Comparison of ENCODE assay signal across 8 mouse cellular contexts in the genomic region with DNA sequence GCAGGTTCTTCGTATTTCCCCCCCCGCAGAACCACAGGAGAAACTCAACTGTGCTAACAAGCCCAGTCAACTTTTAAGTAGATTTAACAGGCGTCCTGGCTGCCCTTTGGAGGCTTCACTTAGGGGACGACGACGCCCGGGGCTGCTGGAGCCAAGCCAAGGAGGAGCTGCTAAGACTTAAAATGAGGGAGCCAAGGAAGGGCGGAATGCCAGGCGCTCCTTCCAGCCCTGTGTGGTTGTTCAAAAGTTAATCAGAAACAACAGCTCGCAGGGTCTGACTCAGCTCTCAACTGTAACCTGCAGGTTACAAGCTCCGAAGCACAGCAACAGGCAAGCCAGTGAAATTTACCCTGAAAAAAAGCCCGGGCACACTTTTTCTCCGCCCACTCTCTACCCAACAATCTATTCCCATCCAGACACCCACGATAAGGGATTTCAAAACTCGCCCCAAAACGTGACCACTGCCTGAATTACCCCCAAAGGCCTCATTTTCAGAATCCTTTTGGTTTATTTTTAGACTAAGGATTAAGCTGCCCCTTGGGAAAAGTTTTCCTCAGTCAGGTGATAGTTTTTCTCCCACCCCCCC. TPM values are rescaled to one million over a fixed set of nuclear protein-coding genes. Genes with fewer than 3 reads are reported as not detected.
A peak's percentile ranks its signal among the peaks of the same experiment; 100 is the strongest.
DNase-seq lines count a peak whose midpoint lies in the region; ATAC-seq and TF ChIP-seq lines count a peak whose summit lies in the region.

No protein-coding gene starts in this region.

- no peak for TF ChIP-seq POLR2A in liver, adult 2 months (IDR thresholded peaks at IDR 0.05; ENCODE audit: extremely low read depth, insufficient read depth, low read length)
- peak; percentile 27 for TF ChIP-seq POLR2A in myocyte (IDR thresholded peaks at IDR 0.05; ENCODE audit: insufficient read length, low read depth)

- H3K27me3 ChIP-seq in embryonic facial prominence, embryonic 14.5 days (replicated peaks; ENCODE audit: control insufficient read depth, insufficient read depth, low read length): no peaks in the 10 kb centered on the region
- H3K27me3 ChIP-seq in liver, adult 2 months (ENCODE audit: control insufficient read depth, insufficient read depth, low read length): no peaks in the 10 kb centered on the region
- no peaks in the 10 kb centered on the region for H3K27me3 ChIP-seq in myocyte (ENCODE audit: control insufficient read depth, insufficient read depth, insufficient read length)
- H3K27me3 ChIP-seq in splenic B cell, adult 2 months (ENCODE audit: control insufficient read depth, insufficient read depth, low read length, poor library complexity, severe bottlenecking): no peaks in the 10 kb centered on the region; the same call in 1 of the 2 replicates

- TF ChIP-seq CTCF in liver, adult 2 months (IDR thresholded peaks at IDR 0.05; ENCODE audit: low read depth, low read length): no peak

- H3K79me2 ChIP-seq in liver, adult 2 months (ENCODE audit: control insufficient read depth, insufficient read depth, low read length): peaks cover 19% of the 10 kb centered on the region
- H3K79me2 ChIP-seq in myocyte (ENCODE audit: control insufficient read depth, insufficient read depth): peaks cover 38% of the 10 kb centered on the region

- H3ac ChIP-seq in myocyte (ENCODE audit: control insufficient read depth, insufficient read length): no peak overlapping the region

- no peaks in the 10 kb centered on the region for H3K9me3 ChIP-seq in embryonic facial prominence, embryonic 14.5 days (ENCODE audit: control insufficient read depth, low read length)

- ATAC-seq in embryonic facial prominence, embryonic 14.5 days (ENCODE audit: low read depth): peak; percentile 16; the same call in 1 of the 2 replicates

- H3K4me3 ChIP-seq in embryonic facial prominence, embryonic 14.5 days (ENCODE audit: low read depth, low read length): peak overlapping the region; percentile 88
- H3K4me3 ChIP-seq in liver, adult 2 months (ENCODE audit: insufficient read depth, low read depth, low read length): peak overlapping the region; percentile 64
- peak overlapping the region; percentile 35 for H3K4me3 ChIP-seq in myocyte

- 0% methylated on average over 16 of the region's 16 CpGs for WGBS in embryonic facial prominence, embryonic 14.5 days
- under 1% methylated on average over 16 of the region's 16 CpGs for WGBS in liver, adult 2 months

- H3K9ac ChIP-seq in embryonic facial prominence, embryonic 14.5 days (ENCODE audit: low read depth, low read length): peak overlapping the region; percentile 77
- peak overlapping the region; percentile 71 for H3K9ac ChIP-seq in liver, adult 2 months (ENCODE audit: low read depth, low read length)

- no peaks in the 10 kb centered on the region for H3K36me3 ChIP-seq in embryonic facial prominence, embryonic 14.5 days (ENCODE audit: control insufficient read depth, insufficient read depth, low read length)
- no peaks in the 10 kb centered on the region for H3K36me3 ChIP-seq in liver, adult 2 months (ENCODE audit: control insufficient read depth, insufficient read depth, low read length)
- no peaks in the 10 kb centered on the region for H3K36me3 ChIP-seq in myocyte (ENCODE audit: control insufficient read depth, insufficient read depth)
- H3K36me3 ChIP-seq in splenic B cell, adult 2 months (ENCODE audit: control insufficient read depth, insufficient read depth, low read length, poor library complexity, severe bottlenecking): no peaks in the 10 kb centered on the region

- H3K4me2 ChIP-seq in embryonic facial prominence, embryonic 14.5 days (ENCODE audit: low read depth, low read length): peak overlapping the region; percentile 65
- peak overlapping the region; percentile 100 for H3K4me2 ChIP-seq in myocyte (ENCODE audit: low read depth)

- peak; percentile 39 to 54 for DNase-seq in left cerebral cortex, adult 18-20 months (ENCODE audit: low spot score in 2 of 2)
- DNase-seq in left cerebral cortex, adult 11 months (ENCODE audit: low spot score): no peak
- peak; percentile 92 for DNase-seq in embryonic facial prominence, embryonic 14.5 days (ENCODE audit: low spot score)
- DNase-seq in heart, adult 18-20 months: peak; percentile 69 to 79
- peak; percentile 89 for DNase-seq in kidney, adult 18-20 months
- peak; percentile 75 for DNase-seq in liver, adult 2 months (ENCODE audit: extremely low read depth, low read depth, low spot score)
- DNase-seq in splenic B cell, adult 2 months (ENCODE audit: low read depth, low spot score): peak; percentile 30

- peaks cover 18% of the 10 kb centered on the region for H3K4me1 ChIP-seq in embryonic facial prominence, embryonic 14.5 days (ENCODE audit: control insufficient read depth, insufficient read depth, low read length)
- H3K4me1 ChIP-seq in liver, adult 2 months (ENCODE audit: control insufficient read depth, insufficient read depth, low read length): peaks cover 17% of the 10 kb centered on the region

- peak overlapping the region; percentile 98 for H3K27ac ChIP-seq in embryonic facial prominence, embryonic 14.5 days (replicated peaks; ENCODE audit: low read depth, low read length)
- H3K27ac ChIP-seq in liver, adult 2 months (replicated peaks; ENCODE audit: insufficient read depth, low read depth, low read length): peak overlapping the region; percentile 95

TF ChIP-seq in myocyte, 11 proteins besides CTCF, POLR2A, EP300 and RAD21:
- TF ChIP-seq MAX (IDR thresholded peaks at IDR 0.05; ENCODE audit: low read depth): no peak
- peak; percentile 10 for TF ChIP-seq USF1 (IDR thresholded peaks at IDR 0.05; ENCODE audit: low read depth)

RNA-seq across cellular contexts. Expression of gene Mat2b, which starts 1.5 kb away (rescaled TPM):
- 100 to 1,000 TPM; 154 to 159 TPM for total RNA-seq in left cerebral cortex, adult 18-20 months (2021)
- 92.5 and 92.8 TPM in 2 replicates for polyA plus RNA-seq in embryonic facial prominence, embryonic 14.5 days (2014; fragmentation: Nextera tagmentation; extraction: Ambion mirVana)
- 10 to 100 TPM; 94.5 to 96.3 TPM for total RNA-seq in heart, adult 18-20 months (2021)
- 43.6 and 49.8 TPM in 2 replicates for total RNA-seq in liver, adult 2 months (2014; rRNA removed)
- 17.5 and 18.2 TPM in 2 replicates for polyA plus RNA-seq in liver, adult 2 months (2012; rRNA removed)
- polyA plus RNA-seq in myocyte (2012; fragmentation: generic; extraction: Trizol): 29.3 TPM

RNA-seq across cellular contexts. Expression of gene Hmmr, which starts 39.8 kb away (rescaled TPM):
- total RNA-seq in left cerebral cortex, adult 18-20 months (2021): under 1 TPM; 0.14 to 0.33 TPM
- 35.2 and 38.3 TPM in 2 replicates for polyA plus RNA-seq in embryonic facial prominence, embryonic 14.5 days (2014; fragmentation: Nextera tagmentation; extraction: Ambion mirVana)
- total RNA-seq in heart, adult 18-20 months (2021): under 1 TPM; 0.25 to 0.49 TPM
- 0.18 and 0.87 TPM in 2 replicates for total RNA-seq in liver, adult 2 months (2014; rRNA removed)
- polyA plus RNA-seq in liver, adult 2 months (2012; rRNA removed): 0.02 and 0.10 TPM in 2 replicates
- polyA plus RNA-seq in myocyte (2012; fragmentation: generic; extraction: Trizol): 8.4 TPM

RNA-seq across cellular contexts. Expression of gene Nudcd2, which starts 40.0 kb away (rescaled TPM):
- total RNA-seq in left cerebral cortex, adult 18-20 months (2021): 10 to 100 TPM; 17.0 to 19.5 TPM
- 122 and 138 TPM in 2 replicates for polyA plus RNA-seq in embryonic facial prominence, embryonic 14.5 days (2014; fragmentation: Nextera tagmentation; extraction: Ambion mirVana)
- 10 to 100 TPM; 14.0 to 16.8 TPM for total RNA-seq in heart, adult 18-20 months (2021)
- 31.6 and 34.9 TPM in 2 replicates for total RNA-seq in liver, adult 2 months (2014; rRNA removed)
- 11.6 and 17.7 TPM in 2 replicates for polyA plus RNA-seq in liver, adult 2 months (2012; rRNA removed)
- 43.5 TPM for polyA plus RNA-seq in myocyte (2012; fragmentation: generic; extraction: Trizol)

Comparison
In these comparisons a context has a peak if more than half of its experiments do, and no peak if none do; other contexts are left out.
1. H3K4me3 ChIP-seq: peak in every context shown above with its lines; median percentile 88 in embryonic facial prominence, embryonic 14.5 days; 64 in liver, adult 2 months; 35 in myocyte.